Mouse (Mus musculus) brain, embryonic 14.5 days (tissue): ENCODE results near the gene Col24a1. TPM values are rescaled to one million over a fixed set of nuclear protein-coding genes. Genes with fewer than 3 reads are reported as not detected.

Experiments
- DNase-seq: peaks from one replicate; pipeline ENCODE4 v3.0.0-alpha.2; 2011; ENCODE audit warnings: low read depth
- CTCF ChIP-seq: fragments of 200-500 bp; IDR thresholded peaks from 2 replicates; pipeline ENCODE4 v1.5.1; 2012; ENCODE audit warnings: inconsistent platforms, mild to moderate bottlenecking, moderate library complexity, borderline replicate concordance; ENCODE audit not compliant: insufficient read depth, insufficient read length; ENCODE audit errors: extremely low read depth
- POLR2A ChIP-seq: fragments of 200-500 bp; IDR thresholded peaks from 2 replicates; pipeline ENCODE4 v1.6.1; 2012; ENCODE audit warnings: mild to moderate bottlenecking, inconsistent platforms, borderline replicate concordance; ENCODE audit not compliant: poor library complexity, insufficient read depth, insufficient read length, severe bottlenecking; ENCODE audit errors: extremely low read depth
- polyA plus RNA-seq: library from polyadenylated mRNA; depleted of rRNA; stranded (reverse); fragments of >200 nt; gene quantifications from 2 replicates; pipeline ENCODE4 v1.2.3, GENCODE M21; 2012; rRNA removed

Gene Col24a1
- polyA plus RNA-seq = 1.6 and 3.5 TPM in 2 replicates

GRCm38 (mm10) chr3:145292337-145293134 is at the start of gene Col24a1:
Gene Col24a1, plus strand, starts transcription at chr3:145292472.
- TF ChIP-seq POLR2A (no peak), CTCF (no peak)
- peak; percentile 66 for DNase-seq

GRCm38 (mm10) chr3:145248040-145248439 is 44.2 kb upstream of the Col24a1 start:
- DNase-seq = no peak
- TF ChIP-seq CTCF (no peak), POLR2A (no peak)

- no peak for DNase-seq
- TF ChIP-seq POLR2A (no peak), CTCF (no peak)
Observed at GRCm38 (mm10) chr3:145253066-145253465, 39.2 kb upstream of the Col24a1 start.

- no peak for DNase-seq
- TF ChIP-seq CTCF (no peak), POLR2A (no peak)
Observed at GRCm38 (mm10) chr3:145254764-145255396, 37.4 kb upstream of the Col24a1 start.

GRCm38 (mm10) chr3:145256647-145257046 is 35.6 kb upstream of the Col24a1 start:
- DNase-seq = no peak
- TF ChIP-seq POLR2A (no peak), CTCF (no peak)

GRCm38 (mm10) chr3:145259678-145260077 is 32.6 kb upstream of the Col24a1 start:
- TF ChIP-seq POLR2A = no peak
- no peak for TF ChIP-seq CTCF
- no peak for DNase-seq

- TF ChIP-seq POLR2A (no peak), CTCF (no peak)
Observed at GRCm38 (mm10) chr3:145263131-145263530, 29.1 kb upstream of the Col24a1 start.

GRCm38 (mm10) chr3:145268066-145268465 is 24.2 kb upstream of the Col24a1 start:
- DNase-seq = no peak
- no peak for TF ChIP-seq POLR2A
- no peak for TF ChIP-seq CTCF

More at GRCm38 (mm10) chr3:145263131-145263530, 29.1 kb upstream of the Col24a1 start:
- no peak for DNase-seq

- no peak for DNase-seq
- TF ChIP-seq POLR2A (no peak), CTCF (no peak)
Observed at GRCm38 (mm10) chr3:145274191-145274590, 18.1 kb upstream of the Col24a1 start.

GRCm38 (mm10) chr3:145293207-145293606 is 935 bp downstream of the Col24a1 start:
- TF ChIP-seq CTCF = no peak
- no peak for TF ChIP-seq POLR2A
- peak; percentile 49 for DNase-seq

- TF ChIP-seq CTCF = no peak
- no peak for TF ChIP-seq POLR2A
- no peak for DNase-seq
Observed at GRCm38 (mm10) chr3:145293623-145294307, 1.5 kb downstream of the Col24a1 start.

GRCm38 (mm10) chr3:145299980-145300591 is 7.8 kb downstream of the Col24a1 start:
- TF ChIP-seq CTCF (no peak), POLR2A (no peak)
- no peak for DNase-seq

GRCm38 (mm10) chr3:145305311-145305710 is 13.0 kb downstream of the Col24a1 start:
- no peak for TF ChIP-seq CTCF
- no peak for DNase-seq
